Mouse (Mus musculus) adrenal gland, postnatal 36 days (tissue): ENCODE results near the gene Rftn2. TPM values are rescaled to one million over a fixed set of nuclear protein-coding genes. Genes with fewer than 3 reads are reported as not detected.

Experiments used
- DNase-seq, 2 experiments: peaks; one replicate each; pipeline ENCODE4 v3.0.0; 2021; ENCODE audit warnings: mixed read lengths in 1 of 2
- long read RNA-seq, 2 experiments: library from polyadenylated mRNA; stranded (forward); transcript quantifications; one replicate each; pipeline ENCODE4 v2.0.0; 2021; ENCODE audit warnings: borderline sequencing depth in 2 of 2
- total RNA-seq, 2 experiments: library from RNA; stranded (reverse); gene quantifications; 2 replicates each; pipeline ENCODE4 v1.2.3; 2021

Rftn2 gene
- total RNA-seq: 10 to 100 TPM; 18.2 to 21.9 TPM
- long read RNA-seq, experiment 1, transcript Rftn2-201 (9 exons, 3,677 nt): major isoform, 7 of 13 reads
- long read RNA-seq, experiment 1, partial matches to known transcripts: 2 of 13 reads
- long read RNA-seq, experiment 1, other reads (novel, unspliced or antisense): 4 of 13 reads
- long read RNA-seq, experiment 2, partial matches to known transcripts: 1 of 6 reads
- long read RNA-seq, experiment 2, other reads (novel, unspliced or antisense): 0 of 6 reads

DNA sequence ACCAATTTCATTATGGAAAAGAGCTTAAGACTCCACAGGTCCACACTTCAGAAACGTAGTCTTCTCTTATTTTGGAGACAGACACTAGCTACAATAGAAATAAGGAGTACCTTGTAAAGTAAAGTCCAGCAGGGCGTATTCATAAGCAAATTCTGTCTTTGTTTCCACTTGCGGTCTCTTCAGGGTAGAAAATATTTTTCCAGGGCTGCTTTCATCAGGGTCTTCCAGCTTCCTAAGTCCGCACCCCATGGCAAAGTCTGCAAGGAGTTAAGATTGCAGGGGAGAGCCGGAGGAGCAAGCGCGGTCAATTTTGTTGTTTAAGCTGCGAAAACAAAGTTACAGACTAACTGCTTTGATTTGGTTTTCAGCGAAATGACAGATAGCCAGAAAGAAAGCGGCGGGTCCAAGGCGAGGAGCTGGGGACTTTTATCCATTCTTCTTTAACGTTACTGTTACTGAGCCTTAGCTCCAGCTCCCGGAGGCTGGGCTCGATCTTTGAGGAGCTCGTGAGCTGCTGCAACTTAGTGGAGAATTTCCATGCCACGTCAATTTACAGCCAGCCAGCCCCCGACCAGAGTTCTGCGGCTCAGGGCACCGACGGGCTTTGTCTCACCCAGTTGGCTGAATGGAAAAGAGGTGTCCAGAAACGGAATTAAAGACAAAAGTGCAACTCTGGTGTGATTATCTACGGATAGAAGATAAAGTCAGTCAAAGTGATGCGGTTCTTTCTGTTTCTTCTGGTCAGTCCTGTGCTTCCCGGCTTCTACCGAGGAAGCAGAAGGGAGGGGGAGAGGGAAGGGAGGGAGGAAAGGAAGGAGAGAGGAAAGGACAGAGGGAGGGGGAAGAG lies at the start of gene Rftn2:
Gene Rftn2 (minus strand): TSS at position 772 of the 847 bp plus-strand sequence.
- DNase-seq: peak; percentile 54 to 73

DNA sequence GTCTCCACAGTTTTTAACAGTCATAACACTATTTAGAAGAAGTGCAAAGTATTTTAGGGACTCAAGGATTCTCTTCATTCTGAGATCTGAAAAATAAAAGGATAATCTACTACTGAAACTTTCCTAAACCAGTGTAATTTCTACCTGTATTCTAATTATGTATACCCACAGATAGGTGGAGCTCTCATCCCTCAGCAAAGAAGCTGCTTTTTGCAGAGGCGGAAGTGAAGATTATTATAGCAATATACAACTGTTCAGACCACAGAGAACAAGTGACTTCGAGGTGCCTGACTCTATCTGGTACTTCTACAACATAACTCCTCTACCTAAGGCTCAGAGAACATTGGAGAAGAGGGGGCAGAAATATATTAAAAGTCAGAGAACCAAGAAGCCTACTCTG lies 38.9 kb upstream of the Rftn2 start:
- DNase-seq: no peak

DNA sequence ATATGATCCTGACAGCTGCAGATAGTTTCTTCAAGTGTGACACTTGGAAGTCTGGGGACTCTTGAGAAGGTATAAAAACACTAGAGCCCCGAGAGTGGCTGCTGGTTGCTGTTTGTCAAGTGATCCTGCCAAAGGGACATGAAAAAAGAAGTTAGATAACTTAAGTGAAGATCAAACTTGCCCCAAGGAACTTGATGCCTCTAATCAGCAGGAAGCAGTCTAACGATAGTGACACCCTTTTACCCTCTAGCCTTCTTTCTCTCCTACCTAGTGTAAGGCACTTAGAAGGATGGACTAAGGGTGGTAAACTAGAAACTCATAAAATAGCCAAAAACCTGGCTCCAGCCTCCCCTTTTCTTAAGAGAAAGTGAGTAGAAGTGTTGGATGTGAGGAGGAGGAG lies 37.8 kb upstream of the Rftn2 start:
- DNase-seq: no peak

DNA sequence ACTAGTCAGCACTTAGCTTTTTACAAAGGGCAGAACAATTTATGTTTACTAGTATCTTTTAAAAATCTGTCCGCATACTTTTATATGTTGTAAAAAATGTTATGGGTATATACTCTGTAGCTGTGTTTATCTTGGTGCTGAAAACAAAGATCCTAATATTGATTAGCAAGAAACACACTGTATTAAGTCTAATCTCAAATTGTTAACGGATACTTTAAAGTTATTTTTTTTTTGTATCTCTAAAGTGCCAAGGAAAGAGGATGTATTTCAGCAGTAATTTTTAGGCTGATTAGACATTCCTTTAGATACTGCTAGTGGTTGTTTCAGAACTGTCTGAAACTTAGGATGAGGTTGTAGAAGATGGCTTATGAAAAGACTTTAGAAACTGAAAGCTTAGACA lies 19.8 kb upstream of the Rftn2 start:
- DNase-seq: no peak

DNA sequence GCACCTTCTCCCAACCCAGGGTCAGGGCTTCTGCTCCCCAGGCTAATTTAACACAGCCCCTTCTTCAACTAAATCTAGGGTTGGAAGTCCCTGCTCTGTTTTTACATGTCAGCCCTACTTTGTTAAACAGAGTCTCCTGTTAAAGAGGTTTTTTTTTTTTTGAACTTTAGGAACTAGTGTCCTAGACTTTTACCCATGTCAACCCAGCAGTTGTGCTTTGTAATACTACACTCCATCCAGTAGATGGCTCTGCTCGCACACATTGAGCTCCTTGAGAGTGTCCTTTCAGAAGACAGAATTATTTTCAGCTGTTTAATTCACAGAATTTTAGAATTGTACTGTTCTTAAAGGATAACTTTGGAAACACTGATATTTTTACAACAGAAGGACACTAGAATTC lies 12.7 kb upstream of the Rftn2 start:
- DNase-seq: peak in 1 of 2 experiments; percentile 47

DNA sequence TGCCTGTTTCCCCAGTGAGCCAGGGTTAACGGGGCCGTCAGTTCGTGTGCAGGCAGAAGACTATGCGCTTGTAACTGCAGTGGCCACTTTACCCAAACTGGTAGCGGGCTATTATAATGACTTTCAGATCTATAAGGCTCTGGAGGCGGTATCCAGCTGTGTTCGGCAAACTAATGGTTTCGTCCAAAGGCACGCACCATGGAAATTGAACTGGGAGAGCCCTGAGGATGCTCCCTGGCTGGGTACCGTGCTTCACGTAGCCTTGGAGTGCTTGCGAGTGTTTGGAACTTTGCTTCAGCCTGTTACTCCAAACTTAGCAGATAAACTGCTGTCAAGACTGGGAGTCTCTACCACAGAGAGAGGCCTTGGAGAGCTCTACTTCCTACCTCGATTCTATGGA lies 11.9 kb upstream of the Rftn2 start:
- no peak for DNase-seq

DNA sequence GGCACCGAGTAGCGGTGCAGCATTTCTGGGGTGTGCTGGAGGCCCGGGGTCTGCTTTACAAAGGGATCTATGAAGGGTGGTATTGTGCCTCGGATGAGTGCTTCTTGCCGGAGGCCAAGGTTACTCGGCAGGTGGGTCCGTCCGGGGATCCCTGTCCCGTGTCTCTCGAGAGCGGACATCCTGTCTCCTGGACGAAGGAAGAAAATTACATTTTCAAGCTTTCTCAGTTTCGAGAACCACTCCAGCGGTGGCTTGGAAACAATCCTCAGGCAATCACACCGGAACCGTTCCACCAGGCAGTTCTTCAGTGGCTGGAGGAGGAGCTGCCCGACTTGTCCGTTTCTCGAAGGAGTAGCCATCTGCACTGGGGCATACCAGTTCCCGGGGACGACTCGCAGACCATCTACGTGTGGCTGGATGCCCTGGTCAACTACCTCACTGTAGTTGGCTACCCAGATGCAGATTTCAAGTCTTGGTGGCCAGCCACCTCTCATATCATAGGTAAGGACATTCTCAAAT lies 11.1 kb upstream of the Rftn2 start:
- peak; percentile 34 to 37 for DNase-seq

DNA sequence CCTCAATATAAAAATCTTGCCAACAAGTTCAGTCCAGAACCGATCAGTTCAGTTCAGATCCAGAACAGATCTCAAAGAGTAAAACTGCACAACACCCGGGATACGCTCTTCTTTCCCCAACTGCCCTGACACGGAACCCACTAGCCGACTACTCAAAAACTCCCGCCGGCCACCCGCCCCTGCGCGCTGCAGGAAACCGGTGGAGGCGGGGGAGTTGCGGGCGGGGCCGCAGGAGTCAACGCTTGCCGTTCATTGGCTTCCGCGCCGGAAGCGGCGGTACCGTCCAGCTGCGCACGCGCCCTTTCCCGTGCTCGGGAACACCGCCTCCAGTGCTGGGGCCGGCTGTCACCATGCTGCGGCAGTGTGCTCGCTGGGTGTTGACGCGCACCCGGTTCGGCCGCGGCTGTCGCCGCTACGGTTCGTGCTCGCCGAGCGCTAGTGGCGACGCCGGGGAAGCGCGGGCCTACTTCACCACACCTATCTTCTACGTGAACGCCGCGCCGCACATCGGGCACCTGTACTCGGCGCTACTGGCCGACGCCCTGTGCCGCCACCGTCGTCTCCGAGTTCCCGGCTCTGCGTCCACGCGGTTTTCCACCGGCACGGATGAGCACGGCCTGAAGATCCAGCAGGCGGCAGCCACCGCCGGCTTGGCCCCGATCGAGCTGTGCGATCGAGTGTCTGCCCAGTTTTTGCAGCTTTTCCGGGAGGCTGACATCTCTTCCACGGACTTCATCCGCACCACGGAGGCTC lies 10.5 kb upstream of the Rftn2 start, which contains the start of gene Mars2:
Gene Mars2 (plus strand): TSS at position 288 of the 753 bp plus-strand sequence.
- DNase-seq: peak; percentile 97 to 99

DNA sequence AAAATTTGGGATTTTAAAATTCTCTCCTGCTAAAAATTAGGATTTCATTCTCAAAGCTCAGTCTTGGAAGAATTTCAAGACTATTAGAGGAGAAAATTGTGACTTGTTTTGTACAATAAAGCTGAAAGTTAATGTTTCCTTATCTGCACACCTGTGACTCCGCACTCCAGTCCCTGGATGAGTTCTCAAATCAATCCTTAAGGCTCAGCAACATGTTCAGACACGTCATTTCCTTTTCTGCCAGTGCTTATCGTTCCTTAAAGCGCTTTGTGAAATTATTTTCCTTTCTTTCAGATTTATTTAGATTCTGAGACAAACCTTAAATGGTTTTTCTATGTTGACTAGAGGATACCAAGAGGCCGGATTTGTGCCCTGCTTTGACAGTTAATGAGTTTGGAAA lies 9.9 kb upstream of the Rftn2 start:
- DNase-seq: no peak

DNA sequence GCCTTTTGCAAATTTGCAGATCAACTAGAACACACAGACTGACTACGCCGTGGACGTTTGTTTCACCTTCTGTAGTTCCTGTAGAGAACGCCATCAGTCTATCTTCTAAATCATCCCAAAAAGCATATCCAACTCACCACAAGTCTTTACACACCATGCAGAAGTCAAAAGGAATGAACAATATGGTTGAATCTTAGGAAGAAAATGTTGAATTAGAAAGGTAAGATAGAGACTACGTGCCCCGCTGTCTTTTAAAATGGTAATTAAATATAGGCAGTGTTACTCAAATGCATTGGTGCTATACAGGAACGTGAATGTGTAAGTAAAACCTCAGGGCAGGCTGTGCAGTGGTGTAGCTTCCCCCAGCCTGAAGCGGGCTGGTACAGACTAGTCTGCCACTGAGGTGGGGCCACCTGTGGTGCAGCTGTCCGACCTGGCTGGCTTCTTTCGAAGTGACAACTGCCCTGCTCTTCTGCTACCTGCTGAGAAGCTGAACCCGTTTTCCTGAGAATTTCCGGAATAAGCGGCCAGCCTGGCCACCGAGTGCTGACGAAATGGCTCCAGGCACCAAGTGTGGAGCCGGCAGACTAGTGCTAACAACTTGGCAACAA lies 8.4 kb upstream of the Rftn2 start:
- DNase-seq: no peak

DNA sequence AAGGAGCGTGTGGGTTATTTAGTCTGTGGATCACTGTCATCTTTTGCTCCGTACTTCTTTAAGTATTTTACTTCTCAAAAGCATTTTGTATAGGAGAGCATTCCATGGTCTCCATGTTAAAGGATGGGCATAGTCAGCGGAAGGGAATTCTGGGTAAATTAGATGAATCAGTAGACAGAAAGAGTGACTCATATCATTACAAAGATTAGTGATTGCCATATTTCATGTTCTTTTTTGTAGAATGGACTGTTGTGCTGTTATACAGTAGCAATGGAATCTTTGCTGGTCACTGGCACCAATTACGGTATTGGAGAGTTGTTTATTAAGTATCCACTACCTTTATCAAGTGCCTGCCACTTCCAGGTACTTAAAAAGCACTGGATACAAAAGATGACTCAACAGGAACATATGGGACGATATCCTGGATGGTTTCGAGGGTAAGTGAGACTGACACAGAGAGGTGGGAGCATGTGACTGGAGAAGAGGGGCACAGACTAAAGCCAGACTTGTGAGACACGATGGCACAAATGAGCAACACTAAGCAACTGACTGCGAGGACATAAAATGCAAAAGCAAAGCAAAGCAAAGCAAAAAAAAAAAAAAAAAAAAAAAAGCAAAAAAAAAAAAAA lies 1.8 kb upstream of the Rftn2 start:
- no peak for DNase-seq

DNA sequence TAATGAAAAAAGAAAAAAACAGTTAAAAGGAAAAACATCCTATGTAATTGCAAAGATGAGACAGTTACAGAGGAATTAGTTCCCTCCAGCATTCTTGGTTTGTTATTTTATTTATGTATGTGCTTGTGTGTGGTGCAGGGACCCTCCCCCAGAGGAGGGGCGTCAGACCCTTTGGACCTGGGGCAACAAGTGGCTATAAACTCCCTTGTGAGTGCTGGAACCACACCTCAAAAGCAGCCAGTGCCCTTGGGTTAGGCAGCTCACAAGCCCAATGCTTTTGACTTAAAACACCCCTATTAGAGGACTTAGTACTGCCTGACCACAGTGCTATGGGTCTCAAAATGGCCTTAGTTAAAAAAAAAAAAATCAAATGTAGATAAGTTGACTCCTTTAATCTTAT lies 794 bp upstream of the Rftn2 start:
- no peak for DNase-seq

DNA sequence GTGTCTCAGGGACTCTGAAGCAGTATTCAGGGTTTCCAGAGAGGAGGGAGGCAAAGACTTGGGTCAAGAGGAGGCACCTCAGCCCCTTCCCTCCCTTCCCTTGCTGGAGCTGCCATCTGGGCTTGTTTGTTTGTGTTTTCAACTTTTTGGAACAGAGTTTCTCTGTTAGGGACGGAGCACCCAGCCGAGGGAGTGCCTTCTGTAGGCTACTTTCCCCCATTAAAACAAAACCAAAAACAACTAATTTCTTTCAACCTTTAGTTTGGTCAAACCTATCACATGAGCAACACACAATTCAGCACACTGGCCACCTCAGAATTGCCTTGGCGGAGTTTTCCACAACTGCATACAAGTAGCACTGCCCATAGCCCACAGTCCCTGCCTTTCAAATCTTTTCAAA lies 1.2 kb downstream of the Rftn2 start:
- no peak for DNase-seq

DNA sequence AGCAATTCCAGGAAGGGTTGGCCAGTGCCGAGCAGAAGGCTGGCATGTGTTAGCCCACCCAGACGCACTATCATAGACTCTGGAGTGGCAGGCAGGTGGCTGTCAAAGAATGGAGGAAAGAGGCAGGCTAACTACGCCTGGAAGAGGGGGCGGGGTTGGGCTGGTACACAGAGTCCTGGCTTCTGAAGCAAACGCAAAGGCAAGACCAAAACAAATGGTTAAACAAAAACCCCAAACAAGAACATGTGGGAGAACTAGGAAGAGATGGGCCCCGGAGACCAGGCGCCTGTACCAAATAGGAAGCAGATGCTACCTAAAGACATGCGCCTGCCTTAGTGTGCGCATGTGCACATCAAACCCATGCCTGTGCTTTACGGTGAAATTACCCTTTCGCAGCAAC lies 2.5 kb downstream of the Rftn2 start:
- DNase-seq: no peak

DNA sequence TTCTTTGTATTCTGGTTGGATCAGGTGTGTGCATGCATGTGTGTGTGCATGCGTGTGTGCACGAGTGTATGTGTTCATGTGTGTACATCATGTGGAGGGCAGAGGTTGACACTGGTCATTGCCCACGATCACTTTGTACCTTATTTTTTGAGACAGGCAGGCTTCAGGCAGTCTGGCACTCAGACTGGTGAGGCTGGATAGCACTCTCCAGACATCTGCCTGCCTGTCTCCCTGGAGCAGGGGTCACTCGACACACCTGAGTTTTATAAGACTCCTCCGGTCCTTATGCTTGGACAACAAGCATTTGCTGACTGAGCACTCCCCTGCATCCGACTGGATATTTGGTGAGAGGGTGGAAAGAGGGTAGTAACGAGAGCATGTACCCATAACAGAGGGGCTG lies 3.6 kb downstream of the Rftn2 start:
- no peak for DNase-seq

DNA sequence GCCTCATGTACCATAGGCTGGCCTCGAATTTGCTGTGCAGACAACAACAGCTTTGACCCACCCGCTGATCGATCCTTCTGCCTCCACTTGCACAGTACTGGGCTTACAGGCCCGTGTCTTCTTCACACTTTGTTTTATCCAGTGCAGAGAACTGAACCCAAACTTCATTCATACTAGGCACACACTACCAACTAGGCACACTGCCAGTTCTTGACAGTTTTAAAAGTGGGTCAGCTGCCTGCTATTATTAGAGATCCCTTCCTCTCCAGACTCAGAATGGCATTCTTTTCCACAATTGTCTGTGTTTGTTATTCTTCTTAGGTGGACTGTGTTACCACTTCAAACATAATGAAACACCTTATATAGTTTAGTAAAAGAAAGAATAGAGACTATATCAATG lies 5.2 kb downstream of the Rftn2 start:
- DNase-seq: peak; percentile 31 to 66

DNA sequence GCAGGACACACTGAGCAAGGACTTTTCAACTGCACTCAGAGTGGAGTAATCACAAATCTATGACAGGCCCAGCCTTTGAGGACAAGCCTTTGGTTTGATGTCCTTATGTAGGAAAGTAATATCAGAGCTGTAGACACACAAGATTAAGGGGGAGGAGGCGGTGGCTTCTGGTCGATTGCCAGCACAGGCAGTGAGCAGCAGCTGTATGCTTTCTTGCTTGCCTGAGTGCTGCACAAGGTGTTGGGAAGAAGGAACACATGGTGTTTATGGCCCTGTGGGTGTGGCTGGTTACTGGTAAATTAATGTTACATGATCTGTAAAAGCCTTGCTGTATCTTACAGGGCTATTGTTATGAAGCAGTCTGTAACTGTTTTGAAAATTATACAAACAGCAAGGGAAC lies 9.4 kb downstream of the Rftn2 start:
- DNase-seq: peak; percentile 62 to 69

DNA sequence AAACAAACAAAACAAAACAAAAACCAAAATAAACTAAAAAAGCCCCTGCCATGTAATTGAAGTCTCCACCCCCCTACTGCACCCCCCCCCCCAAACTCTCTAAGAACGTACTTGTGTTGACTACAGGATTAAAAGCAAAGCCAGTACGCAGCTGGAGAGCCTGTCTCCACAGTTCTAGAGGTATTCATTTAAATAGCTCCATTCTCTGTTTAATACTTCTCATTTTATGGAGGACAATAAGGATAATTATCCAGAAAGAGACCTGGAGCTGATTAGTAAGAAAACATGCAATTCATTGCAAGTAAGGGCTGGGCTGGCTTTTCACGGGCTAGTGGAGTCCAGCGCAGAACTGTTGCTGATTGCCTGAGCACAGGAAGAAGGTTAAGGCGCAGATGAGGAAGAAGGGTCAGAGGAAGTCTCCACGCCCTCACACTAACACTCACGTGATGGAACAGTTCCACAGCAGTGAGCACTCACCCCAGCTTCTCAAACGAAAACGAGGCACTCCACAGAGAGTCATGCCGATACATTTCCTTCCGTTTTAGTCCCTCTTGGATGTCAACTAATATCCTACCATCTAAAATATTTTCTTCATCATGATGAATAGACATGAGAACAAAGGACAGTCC lies 11.3 kb downstream of the Rftn2 start:
- DNase-seq: peak in 1 of 2 experiments; percentile 23

DNA sequence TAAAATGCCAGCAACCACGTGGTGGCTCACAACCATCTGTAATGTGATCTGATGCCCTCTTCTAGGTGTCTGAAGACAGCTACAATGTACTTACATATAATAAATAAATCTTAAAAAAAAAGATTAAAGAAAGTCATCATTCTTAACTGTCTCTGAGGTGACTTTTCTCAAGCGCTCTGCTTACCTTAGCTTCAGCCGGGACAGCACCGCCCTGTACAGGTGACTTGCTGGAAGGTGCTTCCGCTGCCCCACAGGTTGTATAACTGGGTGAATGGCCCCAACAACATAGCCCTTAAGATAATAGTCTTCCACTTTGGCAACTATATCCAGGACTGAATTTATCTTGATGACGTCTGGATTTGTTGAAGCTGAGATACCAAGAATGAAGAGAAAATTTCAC lies 12.6 kb downstream of the Rftn2 start:
- DNase-seq: no peak

DNA sequence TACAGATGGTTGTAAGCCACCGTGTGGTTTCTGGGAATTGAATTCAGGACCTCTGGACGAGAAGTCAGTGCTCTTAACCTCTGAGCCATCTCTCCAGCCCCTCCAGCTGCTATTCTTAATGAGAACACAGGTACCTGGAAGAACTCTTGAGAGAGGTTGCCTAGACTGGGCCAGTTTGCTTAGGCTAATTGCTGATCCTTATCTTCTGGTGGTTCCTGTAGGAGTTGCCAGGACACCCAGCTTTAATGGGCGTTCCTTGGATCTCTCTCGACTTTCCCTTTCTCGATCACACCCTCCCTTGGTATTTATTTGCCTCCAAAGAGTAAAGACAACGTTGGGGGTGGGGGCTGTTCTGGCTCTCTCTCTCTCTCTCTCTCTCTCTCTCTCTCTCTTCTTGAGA lies 13.1 kb downstream of the Rftn2 start:
- DNase-seq: no peak

DNA sequence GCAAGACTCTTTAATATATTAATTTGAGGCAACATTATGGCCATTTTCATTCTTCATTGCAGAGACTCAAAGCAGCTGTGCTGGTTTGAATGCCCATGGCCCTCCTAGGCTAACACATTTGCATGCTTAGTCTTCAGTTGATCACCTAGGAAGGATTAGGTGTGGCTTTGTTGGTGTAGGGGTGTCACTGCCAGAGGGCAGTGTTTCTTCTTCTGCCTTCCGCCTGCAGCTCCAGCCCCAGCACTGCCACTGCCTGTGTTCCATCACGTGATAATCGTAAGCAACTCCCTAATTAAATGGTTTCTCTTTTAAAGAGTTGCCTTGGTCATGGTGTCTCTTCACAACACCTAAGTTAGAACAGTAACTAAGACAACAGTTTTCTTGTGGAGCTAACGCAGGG lies 13.8 kb downstream of the Rftn2 start:
- no peak for DNase-seq
